Mouse (Mus musculus) MEL (cell line): ENCODE results near the gene Frem2. TPM values are rescaled to one million over a fixed set of nuclear protein-coding genes. Genes with fewer than 3 reads are reported as not detected.

Experiments
- DNase-seq: peaks from one replicate; pipeline ENCODE4 v3.0.0; 2011; ENCODE audit warnings: low read depth, low spot score
- H3K27ac ChIP-seq: 2 replicates; pipeline ENCODE4 v1.5.1; 2012; ENCODE audit warnings: low read depth, mild to moderate bottlenecking, control low read depth, low read length, moderate library complexity; ENCODE audit not compliant: control insufficient read depth
- H3K27me3 ChIP-seq, 2 experiments: fragments of 150-350 bp in 1 of 2; sonication (generic) in 1 of 2; 2 replicates each; pipeline ENCODE4 v1.6.1; 2012; ENCODE audit warnings: low read length in 2 of 2, mild to moderate bottlenecking in 2 of 2, improper control_type of control experiment in 1 of 2, moderate library complexity in 1 of 2; ENCODE audit not compliant: insufficient read depth in 2 of 2, control insufficient read depth in 1 of 2
- H3K36me3 ChIP-seq, 2 experiments: 2 replicates each; pipeline ENCODE4 v1.6.1; 2012 to 2014; ENCODE audit warnings: low read length in 2 of 2, improper control_type of control experiment in 1 of 2, inconsistent platforms in 1 of 2, mild to moderate bottlenecking in 1 of 2; ENCODE audit not compliant: insufficient read depth in 2 of 2, control insufficient read depth in 1 of 2
- H3K4me1 ChIP-seq, 2 experiments: fragments of 150-350 bp in 1 of 2; sonication (generic) in 1 of 2; 2 replicates each; pipeline ENCODE4 v1.6.1; 2012; ENCODE audit warnings: low read length in 2 of 2, improper control_type of control experiment in 1 of 2, mild to moderate bottlenecking in 1 of 2; ENCODE audit not compliant: insufficient read depth in 2 of 2, control insufficient read depth in 1 of 2
- H3K4me3 ChIP-seq, 2 experiments: fragments of 150-350 bp in 1 of 2; sonication (generic) in 1 of 2; 2 replicates each; pipeline ENCODE4 v1.5.1; 2012; ENCODE audit warnings: low read depth in 2 of 2, low read length in 2 of 2, mild to moderate bottlenecking in 2 of 2, moderate library complexity in 2 of 2, control low read depth in 1 of 2, improper control_type of control experiment in 1 of 2; ENCODE audit not compliant: control insufficient read depth in 1 of 2, insufficient read depth in 1 of 2
- H3K79me2 ChIP-seq: 2 replicates; pipeline ENCODE4 v1.6.1; 2012; ENCODE audit warnings: mild to moderate bottlenecking, low read length, moderate library complexity; ENCODE audit not compliant: control insufficient read depth, poor library complexity, insufficient read depth
- H3K9ac ChIP-seq: 2 replicates; pipeline ENCODE4 v1.6.1; 2012; ENCODE audit warnings: low read depth, mild to moderate bottlenecking, control low read depth, low read length, moderate library complexity; ENCODE audit not compliant: control insufficient read depth, poor library complexity, severe bottlenecking
- H3K9me3 ChIP-seq: fragments of 150-350 bp; sonication (generic); replicated peaks from 2 replicates; pipeline ENCODE4 v1.6.1; 2012; ENCODE audit warnings: mild to moderate bottlenecking, low read length, improper control_type of control experiment, moderate library complexity; ENCODE audit not compliant: insufficient read depth
- CHD1 ChIP-seq: IDR thresholded peaks from 2 replicates; pipeline ENCODE4 v1.6.1; 2012; ENCODE audit warnings: low read depth, mild to moderate bottlenecking, inconsistent platforms, low read length, improper control_type of control experiment
- CHD2 ChIP-seq: IDR thresholded peaks from 2 replicates; pipeline ENCODE4 v1.6.1; 2011; ENCODE audit warnings: low read length, improper control_type of control experiment
- EP300 ChIP-seq, 2 experiments: IDR thresholded peaks; 2 replicates each; pipeline ENCODE4 v1.6.1; 2011; ENCODE audit warnings: improper control_type of control experiment in 2 of 2, low read length in 2 of 2, low read depth in 1 of 2, mild to moderate bottlenecking in 1 of 2
- ETS1 ChIP-seq: IDR thresholded peaks from 2 replicates; pipeline ENCODE4 v1.6.1; 2012; ENCODE audit warnings: low read depth, mild to moderate bottlenecking, inconsistent platforms, low read length, improper control_type of control experiment, moderate library complexity
- GABPA ChIP-seq: IDR thresholded peaks from 2 replicates; pipeline ENCODE4 v1.6.1; 2012; ENCODE audit warnings: low read depth, mild to moderate bottlenecking, inconsistent platforms, low read length, improper control_type of control experiment, moderate library complexity
- HCFC1 ChIP-seq: IDR thresholded peaks from 2 replicates; pipeline ENCODE4 v1.6.1; 2012; ENCODE audit warnings: low read depth, mild to moderate bottlenecking, inconsistent platforms, low read length, improper control_type of control experiment, moderate library complexity
- JUND ChIP-seq: IDR thresholded peaks from 2 replicates; pipeline ENCODE4 v1.6.1; 2011; ENCODE audit warnings: low read depth, mild to moderate bottlenecking, improper control_type of control experiment, low read length
- KAT2A ChIP-seq: conservative IDR thresholded peaks from 2 replicates; pipeline ENCODE4 v1.6.1; 2012; ENCODE audit warnings: low read depth, low read length, improper control_type of control experiment, inconsistent platforms
- MAFK ChIP-seq: IDR thresholded peaks from 2 replicates; pipeline ENCODE4 v1.6.1; 2011; ENCODE audit warnings: low read depth, mild to moderate bottlenecking, low read length, improper control_type of control experiment, borderline replicate concordance
- MAX ChIP-seq: IDR thresholded peaks from 2 replicates; pipeline ENCODE4 v1.6.1; 2011; ENCODE audit warnings: low read length, improper control_type of control experiment
- MXI1 ChIP-seq: IDR thresholded peaks from 2 replicates; pipeline ENCODE4 v1.6.1; 2011; ENCODE audit warnings: mild to moderate bottlenecking, low read depth, low read length, improper control_type of control experiment
- NELFE ChIP-seq: IDR thresholded peaks from 2 replicates; pipeline ENCODE4 v1.6.1; 2011; ENCODE audit warnings: low read depth, low read length, improper control_type of control experiment
- NRF1 ChIP-seq: IDR thresholded peaks from 2 replicates; pipeline ENCODE4 v1.6.1; 2014; ENCODE audit warnings: low read depth, mild to moderate bottlenecking, inconsistent platforms, low read length, improper control_type of control experiment, moderate library complexity; ENCODE audit not compliant: poor library complexity, insufficient read depth, severe bottlenecking
- POLR2A ChIP-seq, 2 experiments: IDR thresholded peaks; 2 replicates each; pipeline ENCODE4 v1.6.1; 2011 to 2012; ENCODE audit warnings: low read length in 2 of 2, mild to moderate bottlenecking in 2 of 2, control low read depth in 1 of 2, improper control_type of control experiment in 1 of 2, low read depth in 1 of 2, moderate library complexity in 1 of 2; ENCODE audit not compliant: control insufficient read depth in 1 of 2, insufficient read depth in 1 of 2, poor library complexity in 1 of 2
- RAD21 ChIP-seq: IDR thresholded peaks from 2 replicates; pipeline ENCODE4 v1.6.1; 2011; ENCODE audit warnings: mild to moderate bottlenecking, low read depth, low read length, improper control_type of control experiment
- TAL1 ChIP-seq: IDR thresholded peaks from 2 replicates; pipeline ENCODE4 v1.6.1; 2012; ENCODE audit warnings: mild to moderate bottlenecking, inconsistent platforms, low read length, moderate library complexity, mixed read lengths
- TCF12 ChIP-seq: IDR thresholded peaks from 2 replicates; pipeline ENCODE4 v1.6.1; 2014; ENCODE audit warnings: low read depth, mild to moderate bottlenecking, inconsistent platforms, low read length, improper control_type of control experiment, moderate library complexity
- USF1 ChIP-seq: IDR thresholded peaks from 2 replicates; pipeline ENCODE4 v1.6.1; 2014; ENCODE audit warnings: low read depth, mild to moderate bottlenecking, inconsistent platforms, low read length, improper control_type of control experiment, moderate library complexity
- USF2 ChIP-seq, 2 experiments: IDR thresholded peaks; 2 replicates each; pipeline ENCODE4 v1.6.1; 2011 to 2012; ENCODE audit warnings: improper control_type of control experiment in 2 of 2, low read length in 2 of 2, borderline replicate concordance in 1 of 2, inconsistent platforms in 1 of 2, low read depth in 1 of 2, mild to moderate bottlenecking in 1 of 2; ENCODE audit not compliant: insufficient read depth in 1 of 2
- ZC3H11A ChIP-seq: IDR thresholded peaks from 2 replicates; pipeline ENCODE4 v1.6.1; 2012; ENCODE audit warnings: low read depth, mild to moderate bottlenecking, inconsistent platforms, low read length, improper control_type of control experiment
- ZKSCAN1 ChIP-seq: IDR thresholded peaks from 2 replicates; pipeline ENCODE4 v1.6.1; 2012; ENCODE audit warnings: low read depth, mild to moderate bottlenecking, inconsistent platforms, low read length, improper control_type of control experiment, moderate library complexity
- ZNF384 ChIP-seq: IDR thresholded peaks from 2 replicates; pipeline ENCODE4 v1.6.1; 2012; ENCODE audit warnings: low read depth, mild to moderate bottlenecking, inconsistent platforms, low read length, improper control_type of control experiment
- polyA plus RNA-seq, 2 experiments: library from polyadenylated mRNA; stranded (reverse) in 1 of 2; unstranded in 1 of 2; fragments of >175 nt in 1 of 2; fragments of >200 nt in 1 of 2; gene quantifications; 2 replicates each; pipeline versions ENCODE4 v1.2.1 to v1.2.4; 2012; ENCODE audit warnings: low replicate concordance in 2 of 2, low read depth in 1 of 2; ENCODE audit not compliant: insufficient read length in 2 of 2, insufficient read depth in 1 of 2, missing spikeins in 1 of 2
- total RNA-seq: library from RNA; depleted of rRNA; stranded (reverse); fragments of 300-350 nt; gene quantifications from 2 replicates; pipeline ENCODE4 v1.2.3, GENCODE M21; 2012

The Frem2 gene
- total and polyA plus RNA-seq, 3 experiments: not detected

GRCm38 (mm10) chr3:53620978-53621377 lies 36.2 kb downstream of the Frem2 start:
- Histone ChIP-seq H3K4me3 (no peak overlapping the region), H3K36me3 (no peaks in the 10 kb centered on the region), H3K79me2 (no peaks in the 10 kb centered on the region), H3K9me3 (no peaks in the 10 kb centered on the region), H3K27me3 (no peaks in the 10 kb centered on the region), H3K9ac (no peak overlapping the region), H3K4me1 (no peaks in the 10 kb centered on the region), H3K27ac (no peak overlapping the region)
- TF ChIP-seq MAFK (no peak), USF1 (no peak), NRF1 (no peak), ETS1 (no peak), CHD1 (no peak)
- no peak for DNase-seq

GRCm38 (mm10) chr3:53620355-53620754 lies 36.8 kb downstream of the Frem2 start:
- TF ChIP-seq ZKSCAN1 (no peak), USF1 (no peak)
- DNase-seq: no peak
- Histone ChIP-seq H3K27ac (no peak overlapping the region), H3K4me1 (no peaks in the 10 kb centered on the region), H3K9ac (no peak overlapping the region), H3K9me3 (no peaks in the 10 kb centered on the region), H3K4me3 (no peak overlapping the region), H3K36me3 (no peaks in the 10 kb centered on the region), H3K27me3 (no peaks in the 10 kb centered on the region), H3K79me2 (no peaks in the 10 kb centered on the region)

- H3K9ac ChIP-seq: no peak overlapping the region
- no peaks in the 10 kb centered on the region for H3K79me2 ChIP-seq
- TF ChIP-seq NELFE (no peak), MAX (no peak), GABPA (no peak), USF1 (no peak), MXI1 (no peak), TCF12 (no peak), EP300 (IDR thresholded peaks at IDR 0.05; ENCODE audit: low read depth in 1 of 2, low read length in 2 of 2) (no peak), POLR2A (IDR thresholded peaks at IDR 0.05; ENCODE audit: control insufficient read depth in 1 of 2, insufficient read depth in 1 of 2, low read depth in 1 of 2, low read length in 2 of 2, poor library complexity in 1 of 2) (no peak), CHD2 (no peak), ZC3H11A (no peak), RAD21 (no peak), ZNF384 (no peak), JUND (no peak), ZKSCAN1 (no peak), HCFC1 (no peak), NRF1 (no peak), TAL1 (no peak), USF2 (IDR thresholded peaks at IDR 0.05; ENCODE audit: borderline replicate concordance in 1 of 2, insufficient read depth in 1 of 2, low read depth in 1 of 2, low read length in 2 of 2) (no peak), KAT2A (no peak)
- no peaks in the 10 kb centered on the region for H3K9me3 ChIP-seq
- no peak overlapping the region for H3K27ac ChIP-seq
- no peaks in the 10 kb centered on the region for H3K27me3 ChIP-seq
- no peak for DNase-seq
- no peaks in the 10 kb centered on the region for H3K36me3 ChIP-seq
- no peaks in the 10 kb centered on the region for H3K4me1 ChIP-seq
- no peak overlapping the region for H3K4me3 ChIP-seq
Observed at GRCm38 (mm10) chr3:53611106-53611505, 46.0 kb downstream of the Frem2 start.
